In genomic region chr4:63050319-63050676, GRCm38 (mm10) we compare ENCODE assay signal across 14 mouse cellular contexts.
DNase-seq lines count a peak whose midpoint lies in the region; ATAC-seq lines count a peak whose summit lies in the region.
"Had no signal": no experiment of that assay in that cellular context is flagged by ENCODE, and none has a peak within 500 bp of the region (broad histone marks: within the 10 kb centered on the region; RNA-seq: fewer than 3 reads in every experiment).

No protein-coding gene starts in this region.

- no peak overlapping the region for H3K4me3 ChIP-seq in midbrain, embryonic 11.5 days (ENCODE audit: low read depth, low read length)
- H3K4me3 ChIP-seq in midbrain, embryonic 16.5 days (ENCODE audit: low read depth, low read length), result no peak overlapping the region
- H3K4me3 ChIP-seq: heart, adult 2 months had no signal

- no peaks in the 10 kb centered on the region for H3K4me1 ChIP-seq in midbrain, embryonic 11.5 days (ENCODE audit: control insufficient read depth, insufficient read depth, low read length)
- H3K4me1 ChIP-seq in midbrain, embryonic 16.5 days (ENCODE audit: control insufficient read depth, insufficient read depth, low read length), result peaks cover 5% of the 10 kb centered on the region

- ATAC-seq in midbrain, embryonic 11.5 days (ENCODE audit: low FRiP score), result no peak
- no peak for ATAC-seq in midbrain, embryonic 16.5 days
- ATAC-seq in megakaryocyte, adult 5-6 weeks (ENCODE audit: poor library complexity, severe bottlenecking), result peak; percentile 56

- DNase-seq in heart, postnatal 4 days, result peak; percentile 3
- no peak for DNase-seq in heart, adult 18-20 months
- peak; percentile 41 for DNase-seq in midbrain, embryonic 11.5 days (ENCODE audit: low spot score, missing footprints)
- DNase-seq in fibroblast of lung, adult 2 months (ENCODE audit: low read depth), result peak; percentile 51
- DNase-seq in adrenal gland, adult 2 months, result no peak
- no peak for DNase-seq in thymus, postnatal 4 days
- DNase-seq: cerebellum, adult 8-10 months; embryo, embryonic 11 days; heart, adult 2 months; liver; thymus, adult 2 months had no signal

- H3K36me3 ChIP-seq in midbrain, embryonic 11.5 days (ENCODE audit: control insufficient read depth, insufficient read depth, low read length), result no peaks in the 10 kb centered on the region
- H3K36me3 ChIP-seq in midbrain, embryonic 16.5 days (ENCODE audit: control insufficient read depth, insufficient read depth, low read length), result no peaks in the 10 kb centered on the region
- H3K36me3 ChIP-seq: G1E had no signal

- no peaks in the 10 kb centered on the region for H3K9me3 ChIP-seq in midbrain, embryonic 11.5 days (ENCODE audit: control insufficient read depth, low read length)
- H3K9me3 ChIP-seq in midbrain, embryonic 16.5 days (replicated peaks; ENCODE audit: control insufficient read depth, low read length, poor library complexity, severe bottlenecking), result no peaks in the 10 kb centered on the region

- H3K27ac ChIP-seq in midbrain, embryonic 11.5 days (ENCODE audit: low read depth, low read length), result no peak overlapping the region
- no peak overlapping the region for H3K27ac ChIP-seq in midbrain, embryonic 16.5 days (ENCODE audit: low read length)
- H3K27ac ChIP-seq: heart, adult 2 months had no signal

- H3K27me3 ChIP-seq in midbrain, embryonic 11.5 days (ENCODE audit: control insufficient read depth, insufficient read depth, low read length), result no peaks in the 10 kb centered on the region
- H3K27me3 ChIP-seq in midbrain, embryonic 16.5 days (ENCODE audit: control insufficient read depth, insufficient read depth, low read depth, low read length), result no peaks in the 10 kb centered on the region

- WGBS in midbrain, embryonic 11.5 days, result 90% methylated on average over 4 of the region's 4 CpGs
- WGBS in midbrain, embryonic 16.5 days, result 71% methylated on average over 4 of the region's 4 CpGs

- no peak overlapping the region for H3K4me2 ChIP-seq in midbrain, embryonic 11.5 days
- H3K4me2 ChIP-seq in midbrain, embryonic 16.5 days (ENCODE audit: low read length), result no peak overlapping the region

- no peak overlapping the region for H3K9ac ChIP-seq in midbrain, embryonic 11.5 days (ENCODE audit: low read length)
- no peak overlapping the region for H3K9ac ChIP-seq in midbrain, embryonic 16.5 days (ENCODE audit: low read depth, low read length)

Comparison
In these comparisons a context has a peak if more than half of its experiments do, and no peak if none do; other contexts are left out.
1. DNase-seq: peak in heart, postnatal 4 days (single experiment), midbrain, embryonic 11.5 days (single experiment) and fibroblast of lung, adult 2 months (single experiment); none in heart, adult 18-20 months (0 of 2), adrenal gland, adult 2 months (single experiment) and thymus, postnatal 4 days (single experiment).